Mouse (Mus musculus) gonadal fat pad, adult 2 months (tissue): ENCODE data around the gene Map3k5. TPM values are rescaled to one million over a fixed set of nuclear protein-coding genes. Genes with fewer than 3 reads are reported as not detected.

Experiments
- DNase-seq: peaks from one replicate; pipeline ENCODE4 v3.0.0-alpha.2; 2012; ENCODE audit warnings: low read depth
- polyA plus RNA-seq: library from polyadenylated mRNA; depleted of rRNA; stranded (reverse); fragments of >200 nt; gene quantifications from 2 replicates; pipeline ENCODE4 v1.2.3, GENCODE M21; 2012

The Map3k5 gene
- polyA plus RNA-seq, 1 experiment: 8.5 TPM

GRCm38 (mm10) chr10:20056859-20057644 lies 122.8 kb downstream of the Map3k5 start:
- no peak for DNase-seq

DNA sequence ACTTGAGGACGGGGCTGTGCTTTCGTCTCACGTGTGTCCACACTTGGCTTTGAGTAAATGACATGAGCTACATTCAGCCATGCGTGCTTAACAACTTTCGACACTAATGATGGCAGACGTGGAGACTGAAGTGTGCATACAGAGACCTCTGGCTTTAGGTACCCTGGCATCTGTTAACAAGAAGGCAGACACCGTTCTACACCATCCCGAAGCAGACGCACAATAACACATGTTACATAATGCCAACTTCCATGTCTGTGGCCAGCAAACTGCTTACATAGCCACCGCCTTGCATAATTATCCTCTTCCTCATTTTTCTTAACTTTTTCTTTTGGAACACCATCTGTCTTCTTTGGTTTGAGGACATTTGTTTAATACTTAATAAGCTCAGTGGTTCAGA lies 123.8 kb downstream of the Map3k5 start:
- DNase-seq: no peak

DNA sequence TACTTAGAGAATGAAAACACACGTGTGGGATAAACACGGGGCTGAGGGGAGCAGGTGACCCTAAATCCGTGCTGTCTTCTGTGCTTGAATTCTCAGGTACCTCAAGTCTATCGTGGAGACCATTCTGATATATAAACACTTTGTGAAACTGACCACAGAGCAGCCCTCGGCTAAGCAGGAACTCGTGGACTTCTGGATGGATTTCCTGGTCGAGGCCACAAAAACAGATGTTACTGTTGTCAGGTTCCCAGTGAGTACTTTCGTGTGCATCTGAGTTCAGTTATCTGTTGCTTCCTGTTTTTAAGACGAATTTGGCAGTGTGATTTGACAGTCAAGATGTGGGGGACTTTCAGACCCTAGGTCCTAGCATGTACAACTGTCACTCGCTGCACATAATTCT lies 124.6 kb downstream of the Map3k5 start:
- DNase-seq: no peak

- peak; percentile 56 for DNase-seq
These were observed 126.2 kb downstream of the Map3k5 start for GRCm38 (mm10) chr10:20060320-20060970.

DNA sequence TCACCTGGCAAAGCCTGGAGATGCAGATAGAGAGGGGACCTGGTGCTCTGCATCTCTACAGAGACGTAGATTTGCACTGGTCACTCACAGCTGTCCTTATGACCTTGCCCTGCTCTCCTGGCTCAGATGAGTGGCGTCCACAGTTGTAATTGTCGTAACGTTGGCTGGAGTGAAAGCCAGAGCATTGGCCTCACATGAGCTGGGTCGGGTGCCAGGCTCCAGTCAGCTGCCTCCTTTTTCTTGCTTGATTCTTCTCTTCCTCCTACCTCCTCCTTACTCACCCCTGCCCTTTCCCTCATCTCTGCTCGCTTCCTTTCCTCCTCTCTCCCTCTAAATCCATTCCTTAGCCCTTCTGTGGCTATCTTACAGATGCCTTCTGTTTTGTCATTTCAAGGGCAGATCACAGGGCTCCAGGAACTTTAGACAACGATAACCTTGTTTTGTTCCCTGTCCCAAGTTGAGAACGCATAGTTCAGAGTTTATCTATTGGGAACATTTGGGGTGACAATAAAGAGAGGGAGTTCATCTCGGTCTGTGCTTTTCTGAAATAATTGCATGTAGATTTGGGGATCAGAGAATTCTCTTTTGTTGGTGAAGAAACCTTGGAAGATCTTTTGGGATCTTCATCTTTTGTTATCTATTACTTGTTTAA lies 130.4 kb downstream of the Map3k5 start:
- no peak for DNase-seq

DNA sequence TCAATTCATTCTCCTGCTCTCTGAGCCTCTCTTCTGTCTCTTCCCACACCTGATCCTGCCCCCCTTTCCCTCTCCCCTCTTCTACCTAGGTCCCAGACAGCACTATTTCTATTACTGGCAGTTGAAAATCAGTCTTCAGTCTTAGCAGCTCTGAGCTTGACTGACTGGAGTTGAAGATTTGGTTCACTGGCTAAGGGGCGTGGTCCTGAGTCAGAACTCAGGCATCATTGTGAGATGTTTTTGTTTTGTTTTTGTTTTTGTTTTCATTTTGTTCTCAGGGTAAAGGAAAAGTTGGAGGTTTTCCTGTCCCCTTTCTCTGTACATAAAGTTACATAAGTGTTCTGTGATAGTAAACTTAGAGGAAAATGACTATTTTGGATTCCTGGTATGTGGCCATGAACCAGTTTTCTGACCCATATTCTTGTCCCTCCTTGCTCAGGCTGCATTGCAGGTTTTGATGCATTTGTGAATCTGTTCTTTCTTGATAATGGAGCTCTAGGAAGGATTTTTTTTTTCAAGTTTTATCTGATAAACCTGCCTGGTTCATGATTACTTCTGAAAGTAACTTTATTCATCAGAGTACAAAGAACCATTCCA lies 131.9 kb downstream of the Map3k5 start:
- no peak for DNase-seq

- no peak for DNase-seq
These were observed 135.6 kb downstream of the Map3k5 start for GRCm38 (mm10) chr10:20069771-20070460.

- no peak for DNase-seq
These were observed 136.4 kb downstream of the Map3k5 start for GRCm38 (mm10) chr10:20070576-20071109.

DNA sequence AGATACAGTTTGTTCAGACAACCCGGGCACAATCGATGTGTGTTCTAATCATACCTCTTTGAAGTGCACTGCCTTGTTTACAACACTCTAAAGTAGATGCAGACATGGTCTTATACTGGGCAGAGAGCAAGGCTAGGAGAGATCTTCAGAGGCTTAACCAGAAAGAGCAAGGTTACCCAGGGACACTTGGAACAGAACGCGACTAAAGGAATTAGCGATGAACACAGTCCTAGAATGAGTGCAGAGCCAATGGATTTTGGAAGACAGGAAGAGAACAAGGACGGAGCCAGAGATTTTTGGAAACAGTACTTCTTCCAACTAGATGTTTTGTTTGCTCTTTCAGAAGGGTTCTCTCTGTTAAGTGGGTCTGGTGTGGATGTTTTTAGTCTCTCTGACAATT lies 137.4 kb downstream of the Map3k5 start:
- DNase-seq: no peak

DNA sequence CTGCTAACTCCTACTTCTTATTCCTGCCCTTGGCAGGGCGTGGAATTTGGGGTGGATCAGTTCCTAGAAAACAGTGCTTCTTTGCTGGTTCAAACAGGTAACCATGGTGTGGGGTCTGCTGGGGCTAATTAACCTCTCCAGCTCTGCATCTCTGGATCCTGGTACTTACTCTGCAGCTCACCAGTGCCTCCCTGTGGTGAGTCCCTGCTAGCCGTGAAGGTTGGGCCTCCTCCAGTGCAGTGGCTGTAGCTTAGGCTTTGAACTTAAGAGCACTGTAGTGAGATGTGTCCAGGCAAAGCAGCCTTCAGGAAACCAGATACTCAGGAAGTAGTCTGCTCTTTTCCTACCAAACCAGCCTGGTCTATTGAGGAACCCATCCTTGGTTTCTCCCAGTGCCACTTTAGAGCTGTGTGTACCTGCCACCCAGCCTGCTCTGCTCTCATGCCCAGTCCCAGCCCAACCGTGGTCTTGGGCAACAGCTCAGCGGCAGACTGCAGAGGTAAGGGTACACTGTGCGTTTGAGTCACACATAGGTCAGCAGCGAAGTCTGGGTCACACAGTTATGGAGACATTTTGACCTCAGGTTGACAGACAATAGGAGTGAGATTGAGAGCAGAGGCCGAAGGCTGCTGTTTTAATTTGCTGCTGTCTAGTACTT lies 139.1 kb downstream of the Map3k5 start:
- DNase-seq: no peak

DNA sequence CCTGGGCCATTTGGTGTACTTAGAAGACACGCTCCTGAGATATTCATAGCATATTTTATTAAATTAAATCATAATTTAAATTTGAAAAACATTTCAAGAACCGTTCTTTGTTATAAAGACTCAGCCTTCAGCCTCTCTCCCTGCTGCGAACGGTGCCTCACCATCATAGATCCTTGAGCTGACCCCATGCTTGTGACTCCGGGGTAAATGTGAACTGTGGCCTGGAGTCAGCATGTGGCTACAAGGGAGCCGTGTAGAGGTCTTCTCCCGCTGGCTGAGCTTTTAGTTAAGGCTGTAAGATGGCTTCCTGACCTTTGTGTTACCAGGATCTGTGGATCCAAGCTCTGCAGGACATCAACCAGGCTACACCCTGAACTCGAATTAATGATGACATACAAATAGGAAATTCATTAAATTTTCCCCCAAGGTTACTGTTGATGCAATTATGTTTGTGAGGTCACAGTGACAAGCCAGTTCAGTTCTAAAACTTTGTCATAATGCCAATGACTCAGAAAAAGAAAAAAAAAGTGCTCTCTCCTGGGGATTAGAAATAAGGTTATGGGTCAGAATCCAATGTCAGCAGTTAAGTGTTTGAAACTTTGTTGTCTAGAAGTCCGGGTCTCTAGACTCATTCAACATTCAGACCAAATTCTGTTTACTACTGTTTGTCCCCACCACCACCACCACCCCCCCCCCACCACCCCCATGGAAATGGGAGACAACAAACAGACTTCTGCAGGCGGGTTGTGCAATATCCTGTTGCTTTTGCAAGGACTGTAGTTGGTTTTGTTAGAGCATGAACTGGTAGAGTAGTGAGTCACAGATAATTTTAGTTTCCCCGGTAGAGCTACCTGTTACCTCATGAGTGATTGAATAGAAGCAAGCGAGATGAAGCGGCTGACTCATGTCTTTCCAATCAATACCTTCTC lies 142.5 kb downstream of the Map3k5 start:
- DNase-seq: peak; percentile 46

- no peak for DNase-seq
These were observed 144.1 kb downstream of the Map3k5 start for GRCm38 (mm10) chr10:20078350-20078749.

- DNase-seq: no peak
These were observed 153.6 kb downstream of the Map3k5 start for GRCm38 (mm10) chr10:20087841-20088240.

- DNase-seq: no peak
These were observed 154.8 kb downstream of the Map3k5 start for GRCm38 (mm10) chr10:20089026-20089425.

DNA sequence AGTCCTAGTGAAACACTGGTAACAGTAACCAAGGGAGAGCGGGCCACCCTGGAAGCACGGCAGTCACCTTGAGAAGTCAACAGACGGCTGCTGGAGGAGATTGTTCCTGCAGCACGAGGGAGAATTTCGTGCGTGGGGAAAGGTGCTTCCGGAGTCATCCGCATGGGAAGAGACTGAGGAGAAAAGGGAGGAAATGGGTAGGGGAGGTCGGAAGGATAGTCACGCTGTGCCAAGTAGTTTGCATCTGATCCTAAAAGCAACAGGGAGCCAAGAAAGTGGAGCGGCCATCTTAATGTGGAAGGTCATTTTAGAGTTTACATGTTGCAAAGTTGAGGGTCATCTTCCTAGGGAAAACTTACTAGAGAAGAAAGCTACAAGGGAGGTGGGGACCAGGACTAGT lies 155.9 kb downstream of the Map3k5 start:
- DNase-seq: no peak

- no peak for DNase-seq
These were observed 157.1 kb downstream of the Map3k5 start for GRCm38 (mm10) chr10:20091416-20091815.

GRCm38 (mm10) chr10:20092371-20092770 lies 158.1 kb downstream of the Map3k5 start:
- DNase-seq: no peak

- no peak for DNase-seq
These were observed 167.2 kb downstream of the Map3k5 start for GRCm38 (mm10) chr10:20101456-20101855.

GRCm38 (mm10) chr10:20104271-20104931 lies 170.1 kb downstream of the Map3k5 start:
- no peak for DNase-seq
